Mouse (Mus musculus) neutrophil, adult 5-6 weeks (primary cell): ENCODE data around the gene Dcaf7. TPM values are rescaled to one million over a fixed set of nuclear protein-coding genes. Genes with fewer than 3 reads are reported as not detected.

Source experiments
- ATAC-seq: fragments of 151-379, 151-347 bp; 2 replicates; pipeline ENCODE4 v1.8.0; 2017; ENCODE audit warnings: mild to moderate bottlenecking, moderate TSS enrichment; ENCODE audit not compliant: insufficient number of reproducible peaks, poor library complexity, low FRiP score, severe bottlenecking; ENCODE audit errors: extremely low read depth
- total RNA-seq: library from RNA; stranded (forward); fragments of 200-1000 nt; gene quantifications from 2 replicates; pipeline ENCODE4 v1.2.3, GENCODE M21; 2017

Gene Dcaf7
- total RNA-seq, 1 experiment from 2014 or later, result 48.4 TPM

DNA sequence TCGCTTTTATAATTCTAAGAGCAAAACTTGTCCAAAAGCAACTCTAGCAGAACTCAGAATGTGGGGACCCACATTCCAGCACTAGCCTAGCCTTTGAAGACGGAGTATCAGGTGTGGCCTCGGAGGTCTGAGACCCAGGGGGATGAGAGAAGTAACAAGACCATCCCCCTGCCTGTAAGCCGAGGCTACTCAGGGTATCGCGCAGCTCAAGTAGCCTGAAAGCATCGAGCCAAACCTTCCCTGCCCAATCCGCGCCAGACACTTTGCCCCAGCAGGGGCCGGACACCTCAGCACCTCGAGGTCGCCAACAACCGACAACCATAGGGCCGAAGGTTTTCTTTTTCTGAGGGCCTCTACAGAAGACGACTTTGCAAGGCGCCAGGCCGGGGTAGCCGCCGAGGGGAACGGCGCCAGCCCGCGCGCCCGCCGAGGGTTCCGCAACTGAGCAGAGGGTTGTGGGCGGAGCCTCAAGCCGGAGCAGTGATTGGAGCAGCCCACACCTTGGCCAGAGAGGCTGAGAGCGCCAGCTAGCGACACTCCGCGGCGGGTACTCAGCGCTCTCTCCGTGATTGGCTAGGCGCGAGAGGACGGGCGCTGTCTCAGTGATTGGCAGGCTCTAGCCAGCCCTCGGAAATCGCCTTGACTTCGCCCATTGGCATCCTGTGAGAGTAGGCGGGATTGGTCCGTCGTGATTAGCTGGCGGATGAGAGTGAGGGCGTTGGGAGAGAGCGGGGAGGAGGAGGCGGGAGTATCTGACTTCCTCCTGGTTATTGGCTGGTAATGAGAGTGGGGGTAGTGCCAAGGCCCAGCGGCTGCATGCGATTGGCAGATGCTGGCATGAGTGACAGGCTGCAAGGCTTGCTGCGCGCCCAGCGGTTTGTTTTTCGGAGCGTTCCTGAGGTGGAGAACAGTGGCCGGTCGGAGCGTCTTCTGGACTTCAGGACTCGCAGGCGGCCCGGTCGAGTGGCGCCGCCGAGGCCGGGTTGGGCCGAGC is 47.3 kb downstream of the Dcaf7 start, which contains the start of gene Map3k3:
Map3k3 (plus strand) TSS at position 906 of the 994 bp plus-strand sequence.
- peak; percentile 96 for ATAC-seq

GRCm38 (mm10) chr11:106084911-106085561 is 48.4 kb downstream of the Dcaf7 start:
- peak; percentile 17; the same call in 1 of the 2 replicates for ATAC-seq

DNA sequence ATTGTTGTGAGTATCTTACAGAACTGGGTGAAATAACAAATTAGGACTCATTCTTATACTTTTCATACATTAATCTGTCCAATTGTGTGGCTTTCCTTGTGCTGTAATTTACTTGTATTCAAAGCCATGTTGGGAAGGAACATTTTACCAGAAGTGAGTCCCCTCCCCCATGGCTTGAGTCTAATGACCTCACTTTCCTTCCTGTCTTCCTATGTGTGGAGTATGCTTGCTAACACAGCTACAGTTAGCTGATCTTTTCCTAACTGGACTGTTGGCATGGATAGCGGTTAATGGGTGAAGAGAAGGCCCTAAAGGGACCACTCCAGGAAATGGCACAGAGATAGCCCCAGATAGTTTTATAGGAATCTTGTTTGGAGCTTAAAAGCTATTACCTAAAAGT is 61.6 kb downstream of the Dcaf7 start:
- ATAC-seq, result no peak

DNA sequence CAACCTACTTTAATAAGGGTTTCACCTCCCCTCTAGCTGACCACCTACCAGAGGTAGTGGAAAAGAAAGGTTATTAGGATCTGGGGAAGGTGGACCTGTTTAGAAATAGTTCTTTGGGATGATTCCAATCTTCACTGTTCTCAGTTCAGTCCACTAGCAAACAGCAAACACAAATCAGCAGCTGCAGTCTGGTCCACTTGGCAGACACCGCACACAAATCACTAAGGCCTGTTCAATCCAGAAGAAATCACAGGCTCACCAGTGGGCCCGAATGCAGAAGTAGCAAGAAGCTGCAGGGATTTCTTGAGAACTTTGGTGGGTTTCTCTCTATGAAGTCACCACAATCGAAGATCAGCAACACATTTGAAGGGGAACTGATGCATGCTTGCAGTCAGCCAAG is 66.2 kb downstream of the Dcaf7 start:
- ATAC-seq, result no peak

DNA sequence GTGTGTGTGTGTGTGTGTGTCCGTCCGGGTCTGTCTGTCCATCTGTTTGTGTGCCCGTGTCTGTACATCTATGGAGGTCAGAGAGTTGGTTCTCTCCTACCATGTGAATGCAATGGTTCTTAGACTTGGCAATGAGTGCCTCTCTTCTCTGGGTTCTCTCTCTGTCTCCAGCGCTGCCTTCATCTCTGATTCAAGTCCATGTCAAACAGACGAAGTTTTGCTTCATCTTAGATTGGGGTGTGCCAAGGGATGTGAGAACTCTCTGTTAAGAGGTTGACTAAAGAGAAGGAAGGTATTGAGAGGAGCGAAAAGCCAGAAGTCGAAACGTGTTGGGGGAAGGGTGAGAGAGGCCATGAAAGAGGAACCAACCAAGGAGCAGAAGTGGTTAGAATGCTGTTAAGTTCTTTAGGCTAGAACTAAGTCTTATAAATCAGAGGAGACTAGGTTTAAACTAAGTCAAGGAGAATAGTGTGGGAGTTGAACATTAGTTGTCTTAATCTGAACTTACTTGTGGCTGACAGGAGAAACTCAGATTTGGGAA is 69.4 kb downstream of the Dcaf7 start:
- peak; percentile 87 for ATAC-seq

Other genes with a start within 250 kb of the Dcaf7 start
- gene Cyb561, start 83.5 kb upstream of the Dcaf7 start, total RNA-seq, result 0.74 TPM in 1 of 2 replicates, not detected in the other
- 5.2 and 7.4 TPM in 2 replicates for gene Ace, start 68.9 kb upstream of the Dcaf7 start, total RNA-seq
- not detected in 2 replicates for gene Ace3, start 42.2 kb upstream of the Dcaf7 start, total RNA-seq
- 0.47 and 1.4 TPM in 2 replicates for gene Kcnh6, start 28.7 kb upstream of the Dcaf7 start, total RNA-seq
- gene Taco1, start 29.2 kb downstream of the Dcaf7 start, total RNA-seq, result 9.8 and 12.0 TPM in 2 replicates
- gene Map3k3, start 47.7 kb downstream of the Dcaf7 start, total RNA-seq, result 223 and 224 TPM in 2 replicates
- 2.4 and 4.1 TPM in 2 replicates for gene Gm10840, start 124.0 kb downstream of the Dcaf7 start, total RNA-seq
- gene Limd2, start 124.0 kb downstream of the Dcaf7 start, total RNA-seq, result 145 and 154 TPM in 2 replicates
- gene Strada, start 165.3 kb downstream of the Dcaf7 start, total RNA-seq, result 34.6 and 36.5 TPM in 2 replicates
- gene Ccdc47, start 179.5 kb downstream of the Dcaf7 start, total RNA-seq, result 109 and 118 TPM in 2 replicates
- 106 and 126 TPM in 2 replicates for gene Ddx42, start 180.1 kb downstream of the Dcaf7 start, total RNA-seq
- 60.0 and 63.8 TPM in 2 replicates for gene Ftsj3, start 219.2 kb downstream of the Dcaf7 start, total RNA-seq
- 53.5 and 58.3 TPM in 2 replicates for gene Psmc5, start 219.3 kb downstream of the Dcaf7 start, total RNA-seq
- gene Smarcd2, start 236.1 kb downstream of the Dcaf7 start, total RNA-seq, result 241 and 253 TPM in 2 replicates
- gene Tcam1, start 239.8 kb downstream of the Dcaf7 start, total RNA-seq, result not detected in 2 replicates